Mouse (Mus musculus) olfactory bulb, adult 2 months (tissue): Measurements from ENCODE around the gene Celf2. TPM values are rescaled to one million over a fixed set of nuclear protein-coding genes. Genes with fewer than 3 reads are reported as not detected.
"Not testable (repeated sequence)": the region's sequence is repeated elsewhere in the genome, so short reads cannot be mapped to it uniquely, and the experiment has no call there.

ENCODE experiments used
- H3K27ac ChIP-seq: fragments of 200-500 bp; 2 replicates; pipeline ENCODE4 v1.5.1; 2012; ENCODE audit warnings: low read depth, low read length; ENCODE audit not compliant: insufficient read depth
- H3K4me1 ChIP-seq: fragments of 200-500 bp; 2 replicates; pipeline ENCODE4 v1.6.1; 2012; ENCODE audit warnings: low read length; ENCODE audit not compliant: control insufficient read depth, insufficient read depth
- H3K4me3 ChIP-seq: fragments of 200-500 bp; 2 replicates; pipeline ENCODE4 v1.5.1; 2012; ENCODE audit warnings: mild to moderate bottlenecking, low read depth, low read length, moderate library complexity; ENCODE audit not compliant: insufficient read depth
- CTCF ChIP-seq: fragments of 200-500 bp; IDR thresholded peaks from 2 replicates; pipeline ENCODE4 v1.5.1; 2012; ENCODE audit warnings: low read depth, mild to moderate bottlenecking, low read length, moderate library complexity; ENCODE audit not compliant: insufficient read depth
- POLR2A ChIP-seq: fragments of 200-500 bp; IDR thresholded peaks from 2 replicates; pipeline ENCODE4 v1.6.1; 2012; ENCODE audit warnings: mild to moderate bottlenecking, low read depth, low read length, moderate library complexity; ENCODE audit not compliant: insufficient read depth
- WGBS: fragments of 180-500 bp; shearing (Covaris S2); methylation state at CpG from one replicate; pipeline ENCODE4 v1.1.7; 2018; 5-methylcytosine and 5-hydroxymethylcytosine counted together
- polyA plus RNA-seq: library from polyadenylated mRNA; stranded (reverse); fragments of >200 nt; gene quantifications from 2 replicates; pipeline ENCODE4 v1.2.4, GENCODE M21; 2012; ENCODE audit warnings: low replicate concordance; ENCODE audit not compliant: missing spikeins, insufficient read depth, insufficient read length

Gene Celf2
- polyA plus RNA-seq, 1 experiment: 447 TPM

DNA sequence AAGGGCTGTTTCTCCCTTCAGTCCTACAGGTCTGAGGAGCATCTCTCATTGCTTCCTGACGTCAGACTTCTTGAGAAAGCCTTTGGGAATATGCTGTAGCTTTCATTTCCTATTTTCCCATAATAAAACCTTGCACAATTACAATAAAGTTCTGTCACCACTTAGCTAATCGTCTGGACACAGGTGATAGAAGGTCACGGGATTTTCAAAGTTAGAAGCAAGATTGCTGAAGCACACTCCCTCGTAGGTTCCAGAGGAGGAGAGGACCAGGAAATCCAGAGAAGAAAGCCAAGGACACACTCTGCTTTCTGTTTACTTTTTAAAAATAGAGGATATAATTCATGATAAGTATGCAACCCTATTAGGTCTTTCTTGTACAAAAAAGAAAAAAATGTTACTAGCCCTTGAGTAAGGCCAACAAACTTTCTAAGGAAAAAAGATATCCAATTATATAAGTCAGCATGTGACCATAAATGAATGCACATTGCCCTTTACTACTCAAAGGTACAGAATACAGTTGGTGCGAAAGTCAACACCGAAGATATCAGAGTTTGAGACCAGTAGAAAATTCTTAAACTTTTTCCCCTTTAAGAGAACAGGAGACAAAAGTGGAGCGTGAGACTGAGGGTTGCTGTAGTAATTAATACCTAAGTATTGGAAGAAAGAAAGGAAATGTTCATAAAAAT, 924.2 kb downstream of the Celf2 start:
- Histone ChIP-seq H3K27ac (no peak overlapping the region), H3K4me1 (peaks cover 9% of the 10 kb centered on the region; the same call in 1 of the 2 replicates), H3K4me3 (no peak overlapping the region)
- TF ChIP-seq POLR2A: no peak
- no peak for TF ChIP-seq CTCF
- 78% methylated on average over 7 of the region's 7 CpGs for WGBS

GRCm38 (mm10) chr2:6582711-6583110, 926.7 kb downstream of the Celf2 start:
- H3K27ac ChIP-seq: no peak overlapping the region
- H3K4me1 ChIP-seq: peaks cover 9% of the 10 kb centered on the region; the same call in 1 of the 2 replicates
- TF ChIP-seq CTCF (no peak), POLR2A (no peak)
- H3K4me3 ChIP-seq: no peak overlapping the region

- TF ChIP-seq POLR2A: no peak
- TF ChIP-seq CTCF: no peak
- H3K4me3 ChIP-seq: no peak overlapping the region
- 67% methylated on average over 5 of the region's 5 CpGs for WGBS
- H3K4me1 ChIP-seq: peaks cover 3% of the 10 kb centered on the region; the same call in 1 of the 2 replicates
- no peak overlapping the region for H3K27ac ChIP-seq
Observed at GRCm38 (mm10) chr2:6580066-6580465, 929.3 kb downstream of the Celf2 start.

DNA sequence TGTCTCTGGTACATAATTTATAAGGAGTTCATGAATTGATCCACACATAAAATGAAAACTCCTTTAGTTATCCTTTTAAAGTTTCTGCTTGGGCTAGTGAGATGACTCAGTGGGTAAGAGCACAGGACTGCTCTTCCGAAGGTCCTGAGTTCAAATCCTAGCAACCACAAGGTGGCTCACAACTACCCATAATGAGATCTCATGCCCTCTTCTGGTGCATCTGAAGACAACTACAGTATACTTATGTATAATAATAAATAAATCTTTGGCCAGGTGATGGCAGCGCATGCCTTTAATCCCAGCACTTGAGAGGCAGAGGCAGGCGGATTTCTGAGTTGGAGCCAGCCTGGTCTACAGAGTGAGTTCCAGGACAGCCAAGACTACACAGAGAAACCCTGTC, 934.0 kb downstream of the Celf2 start:
- H3K4me3 ChIP-seq, H3K27ac ChIP-seq, H3K4me1 ChIP-seq: not testable (repeated sequence)
- 95% methylated on average over 3 of the region's 3 CpGs for WGBS

DNA sequence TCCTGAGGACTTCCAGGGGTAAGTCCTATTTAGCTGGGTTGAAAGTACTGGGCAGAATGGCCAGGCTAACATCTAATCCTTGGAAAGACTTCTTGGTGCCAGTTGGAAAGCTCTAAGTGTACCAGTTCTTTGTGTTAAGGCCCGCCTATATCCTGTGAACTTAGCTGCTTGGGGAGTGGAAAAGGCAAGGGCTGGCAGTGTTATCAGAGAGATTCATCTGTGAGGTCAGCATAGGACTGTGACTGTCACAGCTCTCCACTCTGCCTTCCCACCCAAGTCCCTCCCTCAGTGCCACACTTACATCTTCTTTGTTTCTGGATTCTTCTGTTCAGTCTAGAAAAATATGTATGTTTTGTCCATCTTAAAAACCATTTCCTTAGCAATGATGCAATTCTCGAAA, 935.7 kb downstream of the Celf2 start:
- 65% methylated on average over 2 of the region's 2 CpGs for WGBS
- no peak overlapping the region for H3K4me3 ChIP-seq
- TF ChIP-seq POLR2A (no peak), CTCF (no peak)
- peaks cover 3% of the 10 kb centered on the region; the same call in 1 of the 2 replicates for H3K4me1 ChIP-seq
- H3K27ac ChIP-seq: no peak overlapping the region

DNA sequence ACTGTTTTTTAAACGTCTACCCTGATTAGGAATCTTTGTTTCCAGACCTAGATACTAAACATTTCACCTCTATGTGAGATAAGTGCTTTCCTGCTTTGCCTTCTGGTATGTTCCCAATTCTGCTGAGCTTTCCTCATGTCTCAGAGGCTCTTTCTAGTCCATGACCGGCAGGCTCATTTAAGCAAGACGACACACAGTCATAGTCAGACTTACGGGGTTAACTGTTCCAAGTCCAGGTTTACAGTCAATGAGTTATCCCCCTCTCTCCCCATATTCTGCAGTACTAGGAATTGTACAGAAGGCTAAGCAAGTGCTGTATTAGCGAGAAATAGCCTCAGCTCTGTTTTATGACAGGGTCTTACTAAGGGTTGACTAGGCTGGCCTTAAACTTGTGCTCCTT, 936.4 kb downstream of the Celf2 start:
- H3K4me1 ChIP-seq: peaks cover 3% of the 10 kb centered on the region; the same call in 1 of the 2 replicates
- H3K4me3 ChIP-seq: no peak overlapping the region
- H3K27ac ChIP-seq: no peak overlapping the region
- 70% methylated on average over 5 of the region's 5 CpGs for WGBS
- no peak for TF ChIP-seq CTCF
- no peak for TF ChIP-seq POLR2A

DNA sequence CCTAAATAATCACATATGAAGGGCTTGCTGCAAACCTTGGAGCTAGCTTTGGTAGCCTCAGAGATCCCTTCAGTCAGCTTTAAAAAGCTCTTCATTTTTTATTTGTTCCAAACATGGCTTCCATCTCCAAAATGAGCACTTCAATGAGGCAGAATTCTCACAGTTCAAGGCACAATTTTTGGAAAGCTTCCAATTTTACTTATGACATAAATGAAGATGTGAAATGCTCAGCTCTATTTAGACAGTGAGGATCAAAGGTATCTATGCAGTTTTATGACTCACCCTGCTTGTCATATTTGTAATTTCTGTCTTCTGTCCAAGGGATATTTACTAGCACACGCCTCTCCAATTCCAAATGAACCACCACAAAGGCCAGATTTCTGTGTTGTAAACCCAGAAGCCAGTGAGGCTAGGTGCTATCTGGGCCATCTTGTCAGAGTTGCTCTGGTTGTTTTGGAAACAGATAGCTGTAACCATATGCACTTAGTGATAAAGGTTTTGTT, 940.3 kb downstream of the Celf2 start:
- no peak overlapping the region for H3K4me3 ChIP-seq
- H3K27ac ChIP-seq: no peak overlapping the region
- TF ChIP-seq CTCF (no peak), POLR2A (no peak)
- peaks cover 3% of the 10 kb centered on the region; the same call in 1 of the 2 replicates for H3K4me1 ChIP-seq
- WGBS: 83% methylated on average over 1 of the region's 1 CpGs

- no peak overlapping the region for H3K4me3 ChIP-seq
- H3K4me1 ChIP-seq: no peaks in the 10 kb centered on the region
- no peak overlapping the region for H3K27ac ChIP-seq
- TF ChIP-seq CTCF: no peak
- 60% methylated on average over 3 of the region's 3 CpGs for WGBS
Observed at GRCm38 (mm10) chr2:6565175-6565574, 944.2 kb downstream of the Celf2 start.

DNA sequence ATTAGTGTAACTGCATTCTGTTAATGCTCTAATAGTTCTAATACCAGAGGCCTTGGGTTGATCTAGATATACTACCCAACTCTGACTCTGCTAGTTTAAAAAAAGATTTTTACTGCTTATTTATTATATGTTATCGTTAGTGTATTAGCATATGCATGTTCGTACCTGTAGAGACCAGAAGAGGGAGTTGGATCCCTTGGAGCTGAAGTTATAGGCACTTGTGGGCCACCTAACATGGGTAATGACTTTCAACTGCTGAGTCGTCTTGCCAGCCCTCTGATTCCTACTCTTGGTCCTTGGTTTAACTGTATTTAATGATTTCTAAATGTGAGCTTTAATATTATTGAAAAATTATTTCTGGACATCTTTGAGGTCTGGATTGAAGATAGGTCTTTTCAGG, 948.0 kb downstream of the Celf2 start:
- Histone ChIP-seq H3K4me1 (peaks cover 9% of the 10 kb centered on the region), H3K27ac (no peak overlapping the region)
- 90% methylated on average over 3 of the region's 3 CpGs for WGBS

GRCm38 (mm10) chr2:6560802-6561201, 948.6 kb downstream of the Celf2 start:
- H3K4me1 ChIP-seq: peaks cover 9% of the 10 kb centered on the region
- no peak overlapping the region for H3K4me3 ChIP-seq
- no peak overlapping the region for H3K27ac ChIP-seq
- TF ChIP-seq POLR2A: no peak
- TF ChIP-seq CTCF: no peak
- WGBS: 94% methylated on average over 3 of the region's 3 CpGs

More for the DNA sequence above, 948.0 kb downstream of the Celf2 start:
- TF ChIP-seq CTCF: no peak
- no peak overlapping the region for H3K4me3 ChIP-seq
